Mouse (Mus musculus) urinary bladder, adult 2 months (tissue): ENCODE results near the gene Olfr1031. TPM values are rescaled to one million over a fixed set of nuclear protein-coding genes. Genes with fewer than 3 reads are reported as not detected.
"Not testable (repeated sequence)": the region's sequence is repeated elsewhere in the genome, so short reads cannot be mapped to it uniquely, and the experiment has no call there.

Experiments
- DNase-seq: peaks from one replicate; pipeline ENCODE4 v3.0.0; 2022; ENCODE audit warnings: low spot score
- polyA plus RNA-seq: library from polyadenylated mRNA; depleted of rRNA; stranded (reverse); fragments of >200 nt; gene quantifications from 2 replicates; pipeline ENCODE4 v1.2.3, GENCODE M21; 2012; rRNA removed

Olfr1031 gene
- not detected in 2 replicates for polyA plus RNA-seq

- DNase-seq = no peak
Observed at GRCm38 (mm10) chr2:85990004-85990403, at the start of gene Olfr1031. TSS of gene Olfr1031 (plus strand) at chr2:85990304.

DNA sequence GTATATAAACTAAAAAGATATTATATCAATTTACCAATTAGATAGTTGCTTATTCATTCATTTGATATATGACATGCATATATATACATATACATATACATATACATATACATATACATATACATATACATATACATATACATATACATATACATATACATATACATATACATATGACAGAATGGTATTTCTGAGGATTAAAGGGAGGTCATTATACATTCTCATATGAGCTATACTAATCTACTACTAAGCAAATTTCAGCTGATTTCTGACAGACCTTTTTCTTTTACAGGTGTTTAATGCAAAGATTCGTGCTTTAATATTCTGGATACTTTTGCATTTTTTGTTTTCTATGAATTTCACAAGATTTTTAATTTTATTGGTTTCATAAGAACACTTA is 40.0 kb upstream of the Olfr1031 start, which contains the start of gene Olfr1028:
Olfr1028 (plus strand) TSS at position 301 of the 400 bp plus-strand sequence.
- DNase-seq = no peak

GRCm38 (mm10) chr2:85973595-85973994 is 16.5 kb upstream of the Olfr1031 start, which contains the start of gene Olfr1029:
TSS of gene Olfr1029 (plus strand) at chr2:85973895.
- DNase-seq = no peak

GRCm38 (mm10) chr2:85978976-85979375 is 11.1 kb upstream of the Olfr1031 start, which contains the start of gene Olfr1030:
TSS of gene Olfr1030 (plus strand) at chr2:85979276.
- no peak for DNase-seq

DNA sequence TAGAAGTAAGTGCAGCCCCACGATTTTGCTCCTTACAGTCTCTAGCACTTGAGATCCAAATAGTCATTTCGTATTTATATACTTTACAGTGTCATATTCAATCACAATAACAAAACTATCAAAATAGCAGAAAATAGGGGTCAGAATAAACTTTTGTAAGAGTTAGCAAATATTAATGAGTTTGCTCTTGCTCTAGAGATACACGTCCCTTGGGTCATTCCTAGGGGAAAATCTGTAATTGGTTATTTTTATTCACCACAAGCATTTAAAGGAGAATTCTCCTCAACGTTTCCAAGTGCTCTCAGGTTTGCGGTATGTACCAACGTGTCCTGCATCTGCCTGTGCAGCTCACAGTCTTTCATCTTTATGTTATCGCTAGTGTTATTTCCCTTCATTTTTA is 15.1 kb downstream of the Olfr1031 start, which contains the start of gene Olfr1032:
Olfr1032 (plus strand) TSS at position 301 of the 400 bp plus-strand sequence.
- DNase-seq = no peak

- not testable (repeated sequence) for DNase-seq
Observed at GRCm38 (mm10) chr2:86020406-86020805, 30.3 kb downstream of the Olfr1031 start, which contains the start of gene Olfr1033. TSS of gene Olfr1033 (plus strand) at chr2:86020633.

DNA sequence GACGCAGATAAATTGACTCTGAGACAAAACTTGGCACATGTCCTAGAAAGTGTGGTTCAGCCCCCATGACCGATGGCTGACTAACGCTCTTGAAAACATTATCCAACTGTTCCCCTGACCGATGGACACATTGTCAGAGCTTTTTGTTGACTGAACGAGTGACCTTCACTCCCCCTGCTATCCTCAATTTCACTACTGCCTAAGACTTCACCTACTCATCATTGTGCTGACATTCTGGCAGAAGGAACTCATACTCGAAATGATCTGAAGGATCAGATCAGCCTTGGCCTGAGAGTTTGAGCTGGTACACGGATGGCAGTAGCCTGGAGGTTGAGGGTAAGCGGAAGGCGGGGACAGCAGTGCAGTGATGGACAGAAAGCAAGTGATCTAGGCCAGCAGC is 31.4 kb downstream of the Olfr1031 start:
- DNase-seq = not testable (repeated sequence)

Other genes starting within 250 kb of the Olfr1031 start
- gene Olfr1012, start 227.5 kb upstream of the Olfr1031 start, polyA plus RNA-seq = not detected in 2 replicates
- not detected in 2 replicates for gene Olfr1013, start 223.2 kb upstream of the Olfr1031 start, polyA plus RNA-seq
- not detected in 2 replicates for gene Olfr1014, start 217.6 kb upstream of the Olfr1031 start, polyA plus RNA-seq
- gene Olfr1015, start 208.3 kb upstream of the Olfr1031 start, polyA plus RNA-seq = not detected in 2 replicates
- gene Olfr1016, start 187.8 kb upstream of the Olfr1031 start, polyA plus RNA-seq = not detected in 2 replicates
- not detected in 2 replicates for gene Olfr1018, start 171.8 kb upstream of the Olfr1031 start, polyA plus RNA-seq
- not detected in 2 replicates for gene Olfr1019, start 144.8 kb upstream of the Olfr1031 start, polyA plus RNA-seq
- not detected in 2 replicates for gene Olfr1020, start 143.3 kb upstream of the Olfr1031 start, polyA plus RNA-seq
- not detected in 2 replicates for gene Olfr1022, start 121.7 kb upstream of the Olfr1031 start, polyA plus RNA-seq
- gene Olfr1023, start 104.7 kb upstream of the Olfr1031 start, polyA plus RNA-seq = not detected in 2 replicates
- not detected in 2 replicates for gene Olfr1024, start 85.3 kb upstream of the Olfr1031 start, polyA plus RNA-seq
- gene Olfr1025-ps1, start 75.1 kb upstream of the Olfr1031 start, polyA plus RNA-seq = not detected in 2 replicates
- not detected in 2 replicates for gene Olfr1026, start 68.7 kb upstream of the Olfr1031 start, polyA plus RNA-seq
- gene Olfr1028, start 39.9 kb upstream of the Olfr1031 start, polyA plus RNA-seq = not detected in 2 replicates
- gene Olfr1029, start 16.4 kb upstream of the Olfr1031 start, polyA plus RNA-seq = 0.04 TPM in 1 of 2 replicates, not detected in the other
- gene Olfr1030, start 11.0 kb upstream of the Olfr1031 start, polyA plus RNA-seq = not detected in 2 replicates
- not detected in 2 replicates for gene Olfr1032, start 15.2 kb downstream of the Olfr1031 start, polyA plus RNA-seq
- gene Olfr1033, start 30.3 kb downstream of the Olfr1031 start, polyA plus RNA-seq = 3.9 and 4.5 TPM in 2 replicates
- 0.68 and 0.85 TPM in 2 replicates for gene Olfr1034, start 55.6 kb downstream of the Olfr1031 start, polyA plus RNA-seq
- not detected in 2 replicates for gene Olfr1036, start 83.7 kb downstream of the Olfr1031 start, polyA plus RNA-seq
- not detected in 2 replicates for gene Olfr1037, start 97.1 kb downstream of the Olfr1031 start, polyA plus RNA-seq
- not detected in 2 replicates for gene Olfr1039, start 145.6 kb downstream of the Olfr1031 start, polyA plus RNA-seq
- gene Olfr1040, start 156.4 kb downstream of the Olfr1031 start, polyA plus RNA-seq = not detected in 2 replicates
- not detected in 2 replicates for gene Olfr1042, start 171.5 kb downstream of the Olfr1031 start, polyA plus RNA-seq
- not detected in 2 replicates for gene Olfr1043, start 177.2 kb downstream of the Olfr1031 start, polyA plus RNA-seq
- gene Olfr1044, start 187.5 kb downstream of the Olfr1031 start, polyA plus RNA-seq = not detected in 2 replicates
- gene Olfr52, start 195.4 kb downstream of the Olfr1031 start, polyA plus RNA-seq = not detected in 2 replicates
- not detected in 2 replicates for gene Olfr1045, start 212.7 kb downstream of the Olfr1031 start, polyA plus RNA-seq
- not detected in 2 replicates for gene Olfr1046, start 229.0 kb downstream of the Olfr1031 start, polyA plus RNA-seq
- gene Olfr1047, start 241.1 kb downstream of the Olfr1031 start, polyA plus RNA-seq = not detected in 2 replicates
- gene Olfr1048, start 250.0 kb downstream of the Olfr1031 start, polyA plus RNA-seq = not detected in 2 replicates